Mouse (Mus musculus) intestine, embryonic 14.5 days (tissue): ENCODE data around the gene Tfec. TPM values are rescaled to one million over a fixed set of nuclear protein-coding genes. Genes with fewer than 3 reads are reported as not detected.

ENCODE experiments used
- ATAC-seq: fragments of 200-750 bp; cut with Nextera tagmentation; replicated peaks from 2 replicates; pipeline ENCODE4 v1.8.0; 2017; ENCODE audit warnings: low read depth, moderate number of reproducible peaks, moderate TSS enrichment, moderate library complexity; ENCODE audit not compliant: low FRiP score, low TSS enrichment
- DNase-seq: peaks from one replicate; pipeline ENCODE4 v3.0.0-alpha.2; 2018; ENCODE audit warnings: low spot score
- H3K27ac ChIP-seq: fragments of 300-500 bp; sonication (generic); 2 replicates; pipeline ENCODE4 v1.5.1; 2014; ENCODE audit warnings: low read depth, mild to moderate bottlenecking, control low read depth
- H3K27me3 ChIP-seq: fragments of 300-500 bp; sonication (generic); replicated peaks from 2 replicates; pipeline ENCODE4 v1.6.1; 2014; ENCODE audit warnings: low read length, control low read depth; ENCODE audit not compliant: control insufficient read depth, insufficient read depth
- H3K36me3 ChIP-seq: fragments of 300-500 bp; sonication (generic); 2 replicates; pipeline ENCODE4 v1.6.1; 2014; ENCODE audit warnings: low read length, control low read depth; ENCODE audit not compliant: control insufficient read depth, insufficient read depth
- H3K4me1 ChIP-seq: fragments of 300-500 bp; sonication (generic); replicated peaks from 2 replicates; pipeline ENCODE4 v1.6.1; 2014; ENCODE audit warnings: low read length, control low read depth, mixed read lengths; ENCODE audit not compliant: control insufficient read depth, insufficient read depth
- H3K4me2 ChIP-seq: fragments of 300-500 bp; sonication (generic); 2 replicates; pipeline ENCODE4 v1.6.1; 2014; ENCODE audit warnings: low read length
- H3K4me3 ChIP-seq: fragments of 300-500 bp; sonication (generic); 2 replicates; pipeline ENCODE4 v1.5.1; 2014; ENCODE audit warnings: low read depth, low read length, control low read depth, mixed read lengths
- H3K9ac ChIP-seq: fragments of 300-500 bp; sonication (generic); 2 replicates; pipeline ENCODE4 v1.6.1; 2014; ENCODE audit warnings: mild to moderate bottlenecking, low read length
- H3K9me3 ChIP-seq: fragments of 300-500 bp; sonication (generic); 2 replicates; pipeline ENCODE4 v1.6.1; 2016; ENCODE audit warnings: low read length, control low read depth; ENCODE audit not compliant: control insufficient read depth
- WGBS: fragments of 180-500 bp; shearing (Covaris S2); extraction: QIAGEN DNeasy Blood & Tissue Kit; methylation state at CpG from one replicate; pipeline ENCODE4 v1.1.7; 2014; 5-methylcytosine and 5-hydroxymethylcytosine counted together
- polyA plus RNA-seq: library from polyadenylated mRNA; unstranded; fragments of >200 nt; fragmentation: Nextera tagmentation; extraction: Ambion mirVana; gene quantifications from 2 replicates; pipeline ENCODE4 v1.2.1, GENCODE M21; 2014

Tfec gene
- 13.7 and 15.8 TPM in 2 replicates for polyA plus RNA-seq

DNA sequence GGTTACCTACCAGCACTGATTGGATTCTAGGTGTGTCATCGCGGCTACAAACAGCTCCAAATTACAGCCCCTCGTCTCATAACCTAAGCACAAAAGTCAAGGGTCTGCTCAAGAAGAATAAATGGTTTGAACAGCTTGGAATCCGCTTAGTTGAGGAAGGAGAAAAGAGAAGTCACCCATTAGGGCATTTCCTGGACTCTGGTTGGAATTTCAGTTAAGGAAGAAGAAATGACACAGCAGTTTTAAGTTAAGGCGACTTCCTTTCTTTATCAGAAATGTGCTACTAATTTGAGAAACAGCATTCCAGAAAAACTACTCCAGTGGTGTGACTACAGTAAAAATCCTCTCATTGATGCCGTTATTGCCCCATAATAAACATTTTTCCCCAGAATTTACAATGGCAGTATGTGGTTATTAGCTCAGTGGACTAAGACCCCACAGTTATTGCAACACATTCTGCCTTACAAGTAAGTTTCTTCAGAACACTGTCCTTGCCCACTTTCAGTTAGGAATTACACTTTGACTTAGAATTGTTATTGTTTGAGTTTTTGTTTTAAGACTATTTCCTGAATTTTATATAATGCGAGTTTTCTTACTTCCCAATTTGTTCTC is at the start of gene Tfec:
Tfec (minus strand) TSS at position 191 of the 612 bp plus-strand sequence.
- 81% methylated on average over 7 of the region's 7 CpGs for WGBS
- H3K36me3 ChIP-seq = no peaks in the 10 kb centered on the region
- no peak within 1 kb of the TSS for H3K9ac ChIP-seq
- no peaks in the 10 kb centered on the region for H3K27me3 ChIP-seq
- no peak for ATAC-seq
- H3K27ac ChIP-seq = no peak within 1 kb of the TSS
- H3K4me3 ChIP-seq = no peak within 1 kb of the TSS
- H3K9me3 ChIP-seq = no peaks in the 10 kb centered on the region
- DNase-seq = no peak
- no peak within 1 kb of the TSS for H3K4me2 ChIP-seq
- no peaks in the 10 kb centered on the region for H3K4me1 ChIP-seq

DNA sequence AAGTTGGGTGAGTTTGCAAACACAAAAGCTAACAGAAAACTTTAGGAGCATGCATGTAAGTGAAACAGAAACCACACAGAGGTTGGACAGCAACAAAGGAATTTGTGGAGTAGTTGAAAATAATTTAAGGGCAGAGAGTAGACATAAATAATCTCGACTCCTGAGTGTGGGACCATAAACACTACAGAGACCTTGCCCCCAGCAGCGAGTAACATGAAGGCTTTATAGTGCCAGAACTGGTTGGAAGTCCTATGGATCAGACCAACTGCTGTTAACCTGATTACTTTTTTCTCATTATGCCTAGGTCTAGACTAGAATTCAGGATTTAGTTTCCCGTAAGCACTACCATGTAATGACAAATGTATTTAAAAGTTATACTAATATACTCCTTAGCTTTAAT is 49.6 kb upstream of the Tfec start:
- Histone ChIP-seq H3K9me3 (no peaks in the 10 kb centered on the region), H3K4me1 (no peaks in the 10 kb centered on the region), H3K9ac (no peak overlapping the region), H3K27ac (no peak overlapping the region), H3K27me3 (no peaks in the 10 kb centered on the region), H3K36me3 (no peaks in the 10 kb centered on the region), H3K4me2 (no peak overlapping the region), H3K4me3 (no peak overlapping the region)
- ATAC-seq (no peak), DNase-seq (no peak)
- 42% methylated on average over 3 of the region's 3 CpGs for WGBS

DNA sequence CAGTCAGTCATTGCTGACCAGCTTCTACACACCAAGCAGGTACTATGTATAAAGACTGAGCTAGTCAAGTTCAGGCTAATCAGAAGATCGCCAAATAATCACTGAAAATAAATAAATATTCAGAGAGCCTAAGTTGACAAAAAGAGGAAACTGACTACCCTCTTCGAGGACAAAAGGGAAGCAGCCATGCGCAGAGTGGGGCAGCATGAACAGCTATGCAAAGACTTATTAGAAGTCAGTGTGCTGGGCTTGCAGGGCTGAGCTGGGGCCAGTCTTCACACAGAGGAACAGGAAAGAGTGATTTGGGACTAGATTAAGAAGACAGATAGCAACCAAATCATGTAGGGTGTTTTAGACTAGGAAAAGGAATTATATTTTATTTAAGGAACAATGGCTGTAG is 45.3 kb upstream of the Tfec start:
- 85% methylated on average over 3 of the region's 3 CpGs for WGBS
- H3K4me3 ChIP-seq = no peak overlapping the region
- DNase-seq (no peak), ATAC-seq (no peak)
- H3K36me3 ChIP-seq = no peaks in the 10 kb centered on the region
- no peaks in the 10 kb centered on the region for H3K27me3 ChIP-seq
- no peaks in the 10 kb centered on the region for H3K4me1 ChIP-seq
- no peak overlapping the region for H3K9ac ChIP-seq
- H3K4me2 ChIP-seq = no peak overlapping the region
- no peaks in the 10 kb centered on the region for H3K9me3 ChIP-seq
- no peak overlapping the region for H3K27ac ChIP-seq

DNA sequence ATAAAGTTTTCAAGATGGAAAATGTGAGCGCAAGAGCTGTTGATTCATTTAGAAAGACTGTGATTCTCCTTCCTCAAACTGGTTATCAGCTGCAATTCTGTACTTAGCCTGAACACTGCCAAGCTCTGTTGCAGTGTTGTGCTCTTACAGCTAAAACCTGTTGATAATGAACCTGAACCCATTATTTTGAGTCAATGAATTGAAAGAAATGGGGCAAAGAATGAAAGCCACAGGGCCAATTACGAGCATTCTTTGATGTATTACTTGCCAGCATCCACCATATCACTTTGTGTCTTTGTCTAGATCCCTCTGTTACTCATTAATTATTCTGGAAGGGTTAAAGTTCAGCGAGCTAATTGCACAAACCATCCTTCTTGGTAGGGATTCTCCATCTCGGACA is 44.2 kb upstream of the Tfec start:
- Histone ChIP-seq H3K9ac (no peak overlapping the region), H3K27ac (no peak overlapping the region), H3K36me3 (no peaks in the 10 kb centered on the region), H3K9me3 (no peaks in the 10 kb centered on the region), H3K27me3 (no peaks in the 10 kb centered on the region), H3K4me2 (no peak overlapping the region), H3K4me3 (no peak overlapping the region), H3K4me1 (no peaks in the 10 kb centered on the region)
- 67% methylated on average over 4 of the region's 4 CpGs for WGBS
- DNase-seq (no peak), ATAC-seq (no peak)

DNA sequence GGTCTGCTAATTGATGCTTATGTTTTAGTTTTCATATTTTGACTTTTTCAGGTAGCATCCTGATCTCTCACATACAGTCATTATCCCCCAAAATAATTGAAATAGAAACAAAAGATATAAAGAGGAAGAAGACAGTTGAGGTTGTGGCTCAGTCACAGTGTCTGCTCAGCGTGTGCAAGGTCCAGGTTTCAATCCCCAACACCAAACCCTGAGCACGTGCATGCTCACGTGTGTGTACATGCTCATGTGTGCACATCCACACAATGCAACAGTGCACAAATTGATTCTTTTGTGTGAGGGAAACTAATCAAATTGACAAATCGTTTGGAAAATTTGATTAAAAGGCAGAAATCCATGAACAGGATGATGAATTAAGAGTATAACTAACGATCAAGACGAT is 32.8 kb upstream of the Tfec start:
- H3K4me3 ChIP-seq = no peak overlapping the region
- no peak overlapping the region for H3K4me2 ChIP-seq
- WGBS = 83% methylated on average over 6 of the region's 6 CpGs
- H3K9me3 ChIP-seq = no peaks in the 10 kb centered on the region
- no peak for DNase-seq
- ATAC-seq = no peak
- no peak overlapping the region for H3K9ac ChIP-seq
- no peaks in the 10 kb centered on the region for H3K27me3 ChIP-seq
- H3K27ac ChIP-seq = no peak overlapping the region
- no peaks in the 10 kb centered on the region for H3K4me1 ChIP-seq
- H3K36me3 ChIP-seq = no peaks in the 10 kb centered on the region

DNA sequence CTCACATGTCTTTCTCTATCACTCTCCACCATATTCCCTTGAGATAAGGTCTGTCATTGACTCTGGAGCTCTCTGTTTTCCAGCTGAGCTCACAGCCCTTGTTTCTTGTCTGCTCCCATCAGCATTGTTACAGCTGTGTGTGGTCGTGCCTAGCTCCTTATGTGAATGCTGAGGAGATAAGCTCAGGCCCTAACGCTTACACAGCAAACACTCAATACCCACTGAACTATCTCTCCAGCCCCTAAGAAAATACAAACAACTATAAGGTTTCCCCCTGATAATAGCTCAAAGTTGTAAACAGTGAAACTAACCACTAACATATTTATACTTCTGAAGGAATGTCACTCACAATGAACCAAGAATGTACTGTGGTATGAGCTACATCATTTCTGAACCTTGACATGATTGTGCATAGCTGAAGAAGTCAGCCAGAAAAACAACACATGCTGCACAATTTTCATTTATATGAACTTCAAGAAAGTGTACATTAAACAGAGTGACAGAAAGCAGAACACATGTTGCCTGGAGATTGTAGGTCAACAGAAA is 21.9 kb upstream of the Tfec start:
- H3K4me1 ChIP-seq = no peaks in the 10 kb centered on the region; the same call in 1 of the 2 replicates
- no peaks in the 10 kb centered on the region for H3K9me3 ChIP-seq
- WGBS = 14% methylated on average over 2 of the region's 2 CpGs
- H3K9ac ChIP-seq = no peak overlapping the region
- no peak overlapping the region for H3K27ac ChIP-seq
- no peak for DNase-seq
- ATAC-seq = no peak
- no peaks in the 10 kb centered on the region for H3K36me3 ChIP-seq
- no peak overlapping the region for H3K4me3 ChIP-seq
- no peak overlapping the region for H3K4me2 ChIP-seq
- H3K27me3 ChIP-seq = no peaks in the 10 kb centered on the region

DNA sequence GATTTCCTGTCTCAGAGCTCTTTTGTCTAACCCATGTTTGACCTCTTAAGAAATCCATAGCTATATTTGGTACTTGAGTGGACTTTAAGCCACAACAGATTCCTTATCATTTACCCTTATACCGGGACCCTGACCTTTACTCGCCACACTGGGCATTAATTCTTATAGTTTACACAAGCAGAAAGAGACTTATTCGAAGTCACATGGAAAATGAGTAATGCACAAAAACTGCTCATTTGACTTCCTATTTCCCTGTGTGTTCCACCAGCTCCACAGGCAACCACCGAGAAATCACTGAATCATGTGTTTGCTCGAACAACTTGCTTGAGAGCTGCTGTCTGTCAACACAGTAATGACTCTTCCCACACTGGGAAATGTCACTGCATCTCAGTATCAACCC is 6.4 kb downstream of the Tfec start:
- H3K4me3 ChIP-seq = no peak overlapping the region
- no peaks in the 10 kb centered on the region for H3K4me1 ChIP-seq
- no peaks in the 10 kb centered on the region for H3K27me3 ChIP-seq
- H3K9me3 ChIP-seq = no peaks in the 10 kb centered on the region
- DNase-seq (no peak), ATAC-seq (0 out of 2 replicates have a peak, but pooled peaks have one; percentile 50)
- no peaks in the 10 kb centered on the region for H3K36me3 ChIP-seq
- H3K4me2 ChIP-seq = no peak overlapping the region
- no peak overlapping the region for H3K9ac ChIP-seq
- H3K27ac ChIP-seq = no peak overlapping the region
- WGBS = 41% methylated on average over 5 of the region's 5 CpGs

DNA sequence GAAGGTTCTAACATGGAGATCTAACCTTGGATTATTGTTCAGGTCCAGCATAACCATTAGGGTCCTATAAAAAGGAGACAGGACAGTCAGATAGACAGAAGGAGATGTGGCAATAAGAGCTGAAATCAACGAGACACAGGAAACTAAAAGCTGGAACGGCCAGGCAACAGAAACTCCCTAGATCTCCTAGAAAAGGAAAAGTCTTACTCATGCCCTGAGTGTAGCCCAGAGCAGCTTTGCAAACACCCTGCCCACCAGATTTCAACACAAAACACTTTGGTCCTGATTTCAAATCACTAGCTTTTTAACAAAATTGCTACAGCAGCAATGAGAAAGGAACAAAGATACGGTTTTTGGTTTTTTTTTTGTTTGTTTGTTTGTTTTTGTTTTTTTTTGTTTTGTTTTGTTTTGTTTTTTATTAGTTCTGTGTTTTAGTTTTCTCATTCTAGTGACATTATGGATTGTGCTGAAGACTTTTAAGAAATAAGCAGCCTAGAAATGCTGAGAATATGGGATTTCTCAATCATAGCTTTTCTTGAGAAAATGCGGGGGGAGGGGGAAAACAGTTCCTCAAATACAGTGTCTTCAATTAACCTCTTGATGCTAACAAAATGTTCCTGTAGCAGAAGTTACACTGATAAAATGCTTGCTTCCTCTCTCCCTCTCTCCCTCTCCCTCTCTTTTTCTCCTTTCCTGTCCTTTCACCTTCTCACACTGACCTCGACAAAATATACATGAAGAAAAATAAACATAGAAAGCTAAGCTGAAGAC is 14.5 kb downstream of the Tfec start:
- no peaks in the 10 kb centered on the region for H3K36me3 ChIP-seq
- no peaks in the 10 kb centered on the region for H3K27me3 ChIP-seq
- DNase-seq (no peak), ATAC-seq (no peak)
- WGBS = 62% methylated on average over 5 of the region's 5 CpGs
- H3K9me3 ChIP-seq = no peaks in the 10 kb centered on the region; the same call in 1 of the 2 replicates
- H3K9ac ChIP-seq = no peak overlapping the region
- no peak overlapping the region for H3K4me3 ChIP-seq
- no peaks in the 10 kb centered on the region; the same call in 1 of the 2 replicates for H3K4me1 ChIP-seq
- no peak overlapping the region for H3K4me2 ChIP-seq
- H3K27ac ChIP-seq = no peak overlapping the region
